Mouse (Mus musculus) spleen, adult 2 months (tissue): ENCODE measurements around the gene Smg7.

Experiments used
- CTCF ChIP-seq: fragments of 200-500 bp; IDR thresholded peaks from 2 replicates; pipeline ENCODE4 v1.5.1; 2011; ENCODE audit warnings: mild to moderate bottlenecking, inconsistent platforms; ENCODE audit not compliant: insufficient read depth, insufficient read length, insufficient replicate concordance; ENCODE audit errors: extremely low read depth
- POLR2A ChIP-seq: fragments of 200-500 bp; IDR thresholded peaks from 2 replicates; pipeline ENCODE4 v1.6.1; 2011; ENCODE audit warnings: low read depth, low read length, inconsistent platforms

DNA sequence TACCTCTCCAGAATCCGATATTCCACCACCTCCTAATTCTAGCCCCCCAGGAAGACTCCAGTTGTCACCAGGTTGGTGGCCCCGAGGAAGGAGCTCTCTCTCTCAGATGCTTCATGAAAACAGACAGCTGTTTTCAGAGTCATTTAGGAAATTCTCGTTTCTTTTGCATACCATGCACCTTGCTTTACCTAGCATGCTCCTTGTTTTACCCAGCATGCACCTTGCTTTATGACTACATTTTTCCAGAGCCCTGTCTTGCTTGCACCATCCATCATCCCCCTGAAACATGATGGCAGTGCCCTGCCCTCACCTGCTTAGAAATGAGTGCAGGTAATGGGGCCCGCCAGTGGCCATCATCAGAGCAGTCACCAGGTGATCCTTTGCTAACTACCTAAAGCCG lies 70.8 kb downstream of the Smg7 start:
- no peak for TF ChIP-seq CTCF
- TF ChIP-seq POLR2A: no peak
